Comparison of ENCODE assay signal across 37 mouse cellular contexts in genomic region chr1:83105464-83105863, GRCm38 (mm10). TPM values are rescaled to one million over a fixed set of nuclear protein-coding genes. Genes with fewer than 3 reads are reported as not detected.
"Had no signal": no experiment of that assay in that cellular context is flagged by ENCODE, and none has a peak within 500 bp of the region (broad histone marks: within the 10 kb centered on the region; RNA-seq: fewer than 3 reads in every experiment).

No protein-coding gene starts in this region.

- H3K9me3 ChIP-seq: embryonic facial prominence, embryonic 10.5 days; embryonic facial prominence, embryonic 12.5 days; embryonic facial prominence, embryonic 13.5 days; embryonic facial prominence, embryonic 15.5 days; forebrain, embryonic 10.5 days; forebrain, embryonic 12.5 days; forebrain, embryonic 13.5 days; forebrain, embryonic 15.5 days had no signal

- H3K9ac ChIP-seq: embryonic facial prominence, embryonic 12.5 days; embryonic facial prominence, embryonic 13.5 days; embryonic facial prominence, embryonic 15.5 days; forebrain, embryonic 12.5 days; forebrain, embryonic 13.5 days; forebrain, embryonic 15.5 days; forebrain, postnatal 0 days had no signal

- H3K4me1 ChIP-seq: embryonic facial prominence, embryonic 10.5 days; embryonic facial prominence, embryonic 12.5 days; forebrain, embryonic 12.5 days had no signal

- H3K27ac ChIP-seq: embryonic facial prominence, embryonic 10.5 days; embryonic facial prominence, embryonic 12.5 days; embryonic facial prominence, embryonic 13.5 days; embryonic facial prominence, embryonic 15.5 days; forebrain, embryonic 10.5 days; forebrain, embryonic 12.5 days; forebrain, embryonic 13.5 days; forebrain, embryonic 15.5 days; gastrocnemius, adult 2 months had no signal

- H3K4me2 ChIP-seq: embryonic facial prominence, embryonic 12.5 days; embryonic facial prominence, embryonic 13.5 days; embryonic facial prominence, embryonic 15.5 days; forebrain, embryonic 12.5 days; forebrain, embryonic 13.5 days; forebrain, embryonic 15.5 days had no signal

- H3K27me3 ChIP-seq: embryonic facial prominence, embryonic 12.5 days; embryonic facial prominence, embryonic 13.5 days; embryonic facial prominence, embryonic 15.5 days; forebrain, embryonic 12.5 days; forebrain, embryonic 13.5 days; forebrain, embryonic 15.5 days had no signal

- ATAC-seq: forebrain, embryonic 13.5 days; forebrain, embryonic 14.5 days; forebrain, embryonic 15.5 days; forebrain, embryonic 16.5 days; forebrain, postnatal 0 days had no signal

- H3K36me3 ChIP-seq: embryonic facial prominence, embryonic 10.5 days; embryonic facial prominence, embryonic 12.5 days; embryonic facial prominence, embryonic 13.5 days; embryonic facial prominence, embryonic 15.5 days; forebrain, embryonic 10.5 days; forebrain, embryonic 12.5 days; forebrain, embryonic 15.5 days had no signal

- H3K4me3 ChIP-seq: embryonic facial prominence, embryonic 10.5 days; embryonic facial prominence, embryonic 12.5 days; embryonic facial prominence, embryonic 13.5 days; embryonic facial prominence, embryonic 15.5 days; erythroblast, embryonic 14.5 days; forebrain, embryonic 10.5 days; forebrain, embryonic 12.5 days; forebrain, embryonic 13.5 days; forebrain, embryonic 15.5 days; gastrocnemius, adult 2 months had no signal

- DNase-seq: cerebellum, adult 2 months; cerebellum, adult 8-10 months; cerebellum, adult 9-10 months; cerebellum, adult 9-11 months; cerebellum, postnatal 25 days; cerebellum, postnatal 36 days; embryo, embryonic 11 days; forebrain, postnatal 0 days; gastrocnemius, adult 2 months; gastrocnemius, postnatal 10 days; gastrocnemius, postnatal 14 days; gastrocnemius, postnatal 25 days; gastrocnemius, postnatal 36 days; heart, adult 11 months; heart, adult 18-20 months had no signal

RNA-seq across cellular contexts. Expression of gene Ccl20, which starts 11.1 kb away (rescaled TPM):
- total RNA-seq: common myeloid progenitor, adult 5-6 weeks; forebrain, postnatal 0 days; gastrocnemius, adult 18-20 months; gastrocnemius, adult 2 months; gastrocnemius, adult 8-10 months; gastrocnemius, postnatal 10 days; gastrocnemius, postnatal 14 days; gastrocnemius, postnatal 25 days; gastrocnemius, postnatal 36 days; gastrocnemius, postnatal 4 days; granulocyte monocyte progenitor cell, adult 5-6 weeks had no signal
- polyA plus RNA-seq: cerebellum, adult 2 months; cortical plate, adult 2 months; embryonic facial prominence, embryonic 10.5 days; embryonic facial prominence, embryonic 11.5 days; embryonic facial prominence, embryonic 13.5 days; erythroblast, embryonic 14.5 days; forebrain, embryonic 10.5 days; forebrain, embryonic 11.5 days; forebrain, embryonic 12.5 days; forebrain, embryonic 13.5 days; forebrain, embryonic 14.5 days; forebrain, embryonic 15.5 days; forebrain, embryonic 16.5 days; frontal cortex, adult 2 months; gonadal fat pad, adult 2 months had no signal

RNA-seq across cellular contexts. Expression of gene Krtap28-13, which starts 44.7 kb away (rescaled TPM):
- total RNA-seq: common myeloid progenitor, adult 5-6 weeks; forebrain, postnatal 0 days; gastrocnemius, adult 18-20 months; gastrocnemius, adult 2 months; gastrocnemius, adult 8-10 months; gastrocnemius, postnatal 10 days; gastrocnemius, postnatal 14 days; gastrocnemius, postnatal 25 days; gastrocnemius, postnatal 36 days; gastrocnemius, postnatal 4 days; granulocyte monocyte progenitor cell, adult 5-6 weeks; heart, adult 18-20 months had no signal
- polyA plus RNA-seq: cerebellum, adult 2 months; cortical plate, adult 2 months; embryonic facial prominence, embryonic 10.5 days; embryonic facial prominence, embryonic 11.5 days; embryonic facial prominence, embryonic 12.5 days; embryonic facial prominence, embryonic 13.5 days; erythroblast, embryonic 14.5 days; forebrain, embryonic 10.5 days; forebrain, embryonic 11.5 days; forebrain, embryonic 12.5 days; forebrain, embryonic 13.5 days; forebrain, embryonic 14.5 days; forebrain, embryonic 15.5 days; forebrain, embryonic 16.5 days; forebrain, postnatal 0 days; gonadal fat pad, adult 2 months had no signal

RNA-seq across cellular contexts. Expression of gene A030005K14Rik, which starts 46.3 kb away (rescaled TPM):
- total RNA-seq: common myeloid progenitor, adult 5-6 weeks; forebrain, postnatal 0 days; gastrocnemius, adult 18-20 months; gastrocnemius, adult 2 months; gastrocnemius, adult 8-10 months; gastrocnemius, postnatal 10 days; gastrocnemius, postnatal 14 days; gastrocnemius, postnatal 25 days; gastrocnemius, postnatal 36 days; gastrocnemius, postnatal 4 days; granulocyte monocyte progenitor cell, adult 5-6 weeks; heart, adult 18-20 months had no signal
- polyA plus RNA-seq: cerebellum, adult 2 months; cortical plate, adult 2 months; embryonic facial prominence, embryonic 10.5 days; embryonic facial prominence, embryonic 11.5 days; embryonic facial prominence, embryonic 12.5 days; embryonic facial prominence, embryonic 13.5 days; embryonic facial prominence, embryonic 14.5 days; erythroblast, embryonic 14.5 days; forebrain, embryonic 10.5 days; forebrain, embryonic 11.5 days; forebrain, embryonic 12.5 days; forebrain, embryonic 13.5 days; forebrain, embryonic 14.5 days; forebrain, embryonic 15.5 days; forebrain, embryonic 16.5 days; forebrain, postnatal 0 days; frontal cortex, adult 2 months; gonadal fat pad, adult 2 months had no signal

RNA-seq across cellular contexts. Expression of gene Daw1, which starts 54.1 kb away (rescaled TPM):
- total RNA-seq: common myeloid progenitor, adult 5-6 weeks; gastrocnemius, adult 18-20 months; gastrocnemius, adult 2 months; gastrocnemius, adult 8-10 months; gastrocnemius, postnatal 10 days; gastrocnemius, postnatal 14 days; gastrocnemius, postnatal 25 days; gastrocnemius, postnatal 36 days; gastrocnemius, postnatal 4 days; granulocyte monocyte progenitor cell, adult 5-6 weeks; heart, adult 18-20 months had no signal
- polyA plus RNA-seq: embryonic facial prominence, embryonic 10.5 days; embryonic facial prominence, embryonic 11.5 days; embryonic facial prominence, embryonic 13.5 days; erythroblast, embryonic 14.5 days had no signal
